Mouse (Mus musculus): ENCODE data around the gene Cyp11a1. TPM values are rescaled to one million over a fixed set of nuclear protein-coding genes. Genes with fewer than 3 reads are reported as not detected.

Cyp11a1 gene
- polyA plus RNA-seq, 3 experiments from 2014 or later, result 0.12 TPM; not detected in 2

- no peak for ATAC-seq
Observed at GRCm38 (mm10) chr9:58047061-58047460, 40.9 kb downstream of the Cyp11a1 start.

DNA sequence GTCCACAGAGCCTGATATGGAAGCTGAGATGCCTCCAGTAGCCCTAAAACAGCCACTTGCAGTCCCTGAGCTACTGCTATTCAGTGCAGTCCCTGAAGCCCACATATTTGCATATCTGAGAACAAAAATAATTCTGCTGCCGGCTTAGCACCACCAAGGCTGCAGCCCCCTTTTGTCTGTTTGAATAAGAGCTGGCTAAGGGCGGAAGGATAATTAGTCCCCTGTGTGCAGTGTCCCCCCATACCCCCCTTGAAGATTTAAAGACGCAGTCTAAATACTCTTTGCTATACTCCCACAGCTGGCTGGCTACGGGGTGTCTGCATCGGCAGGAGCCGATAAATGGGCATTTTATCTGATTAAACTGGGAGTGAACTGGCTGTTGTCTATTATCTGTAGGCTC is 42.4 kb downstream of the Cyp11a1 start:
- ATAC-seq, result no peak

DNA sequence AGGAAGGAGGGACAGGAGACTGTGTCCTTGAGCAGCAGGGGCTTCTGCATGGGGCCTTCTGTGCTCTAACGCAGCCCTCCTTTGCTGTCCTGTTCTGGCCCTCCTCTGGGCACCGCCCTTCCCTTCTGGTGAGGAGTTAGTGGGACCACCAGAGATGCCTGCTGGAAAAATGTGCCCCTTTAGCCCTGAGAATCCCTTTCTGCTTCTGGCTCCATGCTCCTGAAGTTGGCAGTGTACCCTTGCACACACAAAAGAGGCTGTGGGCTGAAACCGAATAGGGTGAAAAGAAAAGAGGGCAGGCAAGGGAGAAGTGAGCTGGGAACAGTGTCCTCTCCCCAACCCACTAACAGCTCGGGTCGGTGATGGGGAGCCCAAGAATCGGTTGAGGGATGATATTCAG is 43.0 kb downstream of the Cyp11a1 start:
- ATAC-seq, result no peak

DNA sequence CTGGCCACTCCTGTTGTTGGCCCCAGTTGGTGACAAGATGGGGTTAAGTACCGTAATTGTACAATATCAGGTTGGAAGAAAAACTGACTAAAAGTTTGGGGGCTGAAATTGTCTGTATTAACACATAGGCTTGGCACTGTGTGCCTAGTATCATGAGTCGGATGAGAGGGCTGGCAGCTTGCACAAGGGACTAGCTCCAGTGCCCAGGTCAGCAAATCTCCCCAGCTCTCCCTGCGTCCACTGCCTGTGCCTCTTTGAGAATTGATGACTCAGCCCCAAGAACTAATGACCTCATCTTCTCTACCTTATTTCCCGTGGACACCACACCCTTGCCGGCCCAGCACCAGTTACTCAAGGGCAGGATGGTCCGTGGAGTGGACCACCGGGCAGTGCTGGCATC is 43.6 kb downstream of the Cyp11a1 start:
- ATAC-seq, result no peak

- ATAC-seq, result no peak
Observed at GRCm38 (mm10) chr9:58051937-58052336, 45.7 kb downstream of the Cyp11a1 start.

- ATAC-seq, result no peak
Observed at GRCm38 (mm10) chr9:58053102-58053501, 46.9 kb downstream of the Cyp11a1 start.

DNA sequence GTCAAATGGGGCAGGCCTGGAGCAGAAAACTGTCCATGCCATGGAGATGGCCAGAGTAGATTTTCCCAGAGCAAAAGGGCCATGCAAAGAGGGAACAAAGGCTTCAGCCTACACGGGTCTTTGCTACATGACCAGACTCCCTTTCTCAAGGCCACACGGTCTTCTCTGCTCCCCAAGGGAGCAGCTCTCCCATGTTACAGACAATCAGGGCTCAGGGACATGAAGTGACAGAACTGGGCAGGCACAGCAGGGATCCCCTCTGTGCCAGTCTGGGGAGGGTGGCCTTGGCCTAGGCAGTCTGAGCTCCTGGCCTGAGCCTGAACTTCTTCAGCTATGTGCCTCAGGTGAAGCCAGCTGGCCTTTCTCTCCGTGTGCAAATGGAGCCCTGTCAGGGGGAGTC is 47.3 kb downstream of the Cyp11a1 start:
- no peak for ATAC-seq

GRCm38 (mm10) chr9:58054032-58054431 is 47.8 kb downstream of the Cyp11a1 start:
- ATAC-seq, result no peak

- no peak for ATAC-seq
Observed at GRCm38 (mm10) chr9:58055666-58056065, 49.5 kb downstream of the Cyp11a1 start.

DNA sequence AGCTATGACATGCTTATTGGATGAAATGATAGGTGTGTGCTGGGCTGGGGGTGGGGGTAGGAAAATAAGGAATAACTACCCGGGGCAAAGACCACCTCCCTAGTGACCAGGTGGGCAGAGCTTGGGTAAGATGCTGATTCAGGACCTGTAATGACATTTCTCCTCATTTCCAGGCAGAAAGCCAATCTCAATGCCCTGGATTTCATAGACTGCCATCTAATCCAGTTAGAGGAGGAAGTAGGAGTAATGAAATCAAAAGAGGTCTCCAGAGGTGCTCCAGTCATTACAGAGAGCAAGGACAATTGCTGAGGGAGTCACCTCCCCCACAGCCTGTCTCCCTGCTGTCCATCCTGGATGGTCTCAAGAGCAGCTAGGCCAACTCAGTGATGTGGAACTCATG is 53.7 kb downstream of the Cyp11a1 start:
- no peak for ATAC-seq

DNA sequence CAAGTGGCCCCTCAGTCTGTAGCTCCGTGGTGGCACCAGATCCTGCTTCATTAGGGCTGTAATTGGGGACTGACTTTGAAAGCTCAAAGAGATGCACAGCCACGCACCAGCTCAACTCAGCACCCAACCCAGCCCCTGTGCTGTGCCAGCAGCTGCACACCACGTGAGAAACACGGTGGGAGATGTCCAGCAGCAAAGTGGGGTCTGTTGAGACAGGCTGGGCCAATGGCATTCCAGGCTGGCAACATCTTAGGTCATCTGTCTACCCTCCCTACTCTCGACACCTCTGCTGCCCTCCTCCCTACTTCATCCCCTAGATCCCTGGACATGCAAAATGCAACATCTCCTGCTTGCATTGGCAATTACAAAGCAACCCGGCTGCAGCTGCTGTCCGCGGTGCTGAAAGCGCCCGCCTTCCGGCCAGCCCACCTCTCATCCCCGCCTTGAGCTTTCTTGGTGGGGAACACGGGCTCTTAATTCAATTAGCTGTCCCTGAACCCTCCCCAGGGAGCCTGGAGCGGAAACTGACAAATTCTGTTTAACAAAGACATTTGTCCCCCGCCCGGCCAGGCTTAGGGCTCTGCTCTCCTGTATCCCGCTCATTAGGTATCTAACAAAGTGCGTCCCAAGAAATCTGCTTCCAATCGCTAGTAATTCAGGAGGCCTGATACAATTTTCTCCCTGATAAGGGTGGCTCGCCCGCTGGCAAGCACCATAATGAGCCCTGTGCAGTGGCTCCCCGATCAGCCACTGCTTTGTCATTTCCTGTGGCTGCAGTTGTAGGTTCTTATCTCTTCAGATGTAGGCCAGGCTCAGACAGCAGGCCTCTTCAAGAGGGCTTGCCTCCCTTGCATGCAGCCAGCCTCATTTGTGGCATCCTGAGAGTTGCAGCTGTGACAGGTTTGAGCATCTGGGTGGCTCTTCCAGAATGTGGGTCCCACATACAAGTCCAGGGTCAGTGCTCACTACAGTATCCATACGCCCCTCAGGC is 54.8 kb downstream of the Cyp11a1 start:
- ATAC-seq, result no peak

DNA sequence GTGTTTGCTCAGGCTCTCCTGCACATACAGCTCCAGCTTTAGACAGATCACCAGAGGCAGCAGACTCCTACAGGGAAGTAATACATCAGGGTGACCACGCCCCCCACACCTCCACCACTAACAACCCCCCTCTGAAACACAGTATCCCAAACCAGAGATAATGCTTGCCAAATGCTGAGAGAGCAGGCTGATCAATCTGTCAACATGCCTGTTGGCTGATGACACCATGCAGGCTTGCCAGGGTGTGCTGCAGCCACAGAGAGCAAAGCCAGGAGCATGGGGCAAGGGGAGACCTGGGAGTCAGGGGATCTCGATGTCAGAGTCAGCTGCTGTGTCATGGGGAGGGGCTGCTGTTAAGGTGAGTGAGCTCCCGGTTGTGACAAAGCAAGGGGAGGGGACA is 57.3 kb downstream of the Cyp11a1 start, which contains the start of gene Stra6:
Stra6 (plus strand) TSS at position 258 of the 400 bp plus-strand sequence.
- no peak for ATAC-seq

DNA sequence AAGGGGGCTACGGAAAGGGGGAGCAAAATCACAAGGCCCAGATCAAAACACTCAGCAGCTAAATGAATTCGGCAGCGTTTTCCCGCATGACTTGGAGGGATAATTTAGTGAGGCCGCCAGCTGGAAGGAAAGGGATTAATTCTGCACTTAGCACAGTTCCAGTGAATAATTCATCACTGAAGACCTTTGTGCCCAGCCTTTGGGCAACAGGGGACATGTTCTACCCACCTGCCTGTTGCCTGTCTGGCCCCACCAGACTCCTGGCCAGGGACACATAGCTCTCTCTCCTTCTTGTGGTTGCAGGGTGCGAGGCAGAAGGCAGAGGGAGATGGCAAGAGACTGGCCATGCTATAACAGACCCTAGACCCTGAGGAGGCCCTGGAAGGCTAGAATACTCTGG is 59.3 kb downstream of the Cyp11a1 start:
- no peak for ATAC-seq

- no peak for ATAC-seq
Observed at GRCm38 (mm10) chr9:58065977-58066730, 59.9 kb downstream of the Cyp11a1 start.

- ATAC-seq, result no peak
Observed at GRCm38 (mm10) chr9:58066731-58067095, 60.5 kb downstream of the Cyp11a1 start.

- no peak for ATAC-seq
Observed at GRCm38 (mm10) chr9:58067546-58067945, 61.3 kb downstream of the Cyp11a1 start.

DNA sequence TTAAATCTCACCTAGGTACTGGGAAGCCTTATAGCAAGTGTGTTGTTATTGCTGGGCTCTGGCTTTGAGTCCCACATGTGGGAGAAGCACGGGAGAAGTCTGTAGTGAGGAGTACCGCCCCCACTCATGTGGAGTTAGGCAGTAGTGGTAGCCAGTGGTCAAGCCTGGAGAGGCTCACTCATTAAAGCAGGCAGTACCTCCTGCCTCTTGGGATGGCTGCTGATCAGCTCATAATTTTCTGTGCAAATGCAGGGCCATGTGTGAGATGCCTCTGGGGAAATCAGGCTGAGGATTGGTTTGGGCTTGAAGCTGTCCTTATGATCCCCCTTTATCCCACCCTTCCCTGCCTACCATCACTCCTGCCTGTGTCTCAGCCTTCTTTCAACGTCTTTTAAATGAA is 68.3 kb downstream of the Cyp11a1 start:
- ATAC-seq, result no peak

Other genes with a start within 250 kb of the Cyp11a1 start
- gene Clk3, start 240.6 kb upstream of the Cyp11a1 start, polyA plus RNA-seq (2017; shearing (Covaris generic)), result 100 to 1,000 TPM in 1 of 3 experiments, 10 to 100 TPM in 2; 75.8 to 110 (median 88.0) TPM
- gene Arid3b, start 169.6 kb upstream of the Cyp11a1 start, polyA plus RNA-seq (2017; shearing (Covaris generic)), result 10 to 100 TPM; 12.8 to 26.9 (median 20.9) TPM
- gene Ubl7, start 95.4 kb upstream of the Cyp11a1 start, polyA plus RNA-seq (2017; shearing (Covaris generic)), result 100 to 1,000 TPM; 113 to 167 (median 131) TPM
- 1 to 10 TPM in 1 of 3 experiments, not detected in 2; 1.8 TPM for gene Sema7a, start 66.3 kb upstream of the Cyp11a1 start, polyA plus RNA-seq (2017; shearing (Covaris generic))
- gene Stra6, start 57.4 kb downstream of the Cyp11a1 start, polyA plus RNA-seq (2017; shearing (Covaris generic)), result 1 to 10 TPM in 2 of 3 experiments, not detected in 1; 4.0 to 5.3 TPM
- gene Ccdc33, start 112.4 kb downstream of the Cyp11a1 start, polyA plus RNA-seq (2017; shearing (Covaris generic)), result not detected
- gene Islr, start 197.9 kb downstream of the Cyp11a1 start, polyA plus RNA-seq (2017; shearing (Covaris generic)), result 1 to 10 TPM in 1 of 3 experiments, under 1 TPM in 1, not detected in 1; 0.84 to 1.5 TPM
- gene Islr2, start 197.9 kb downstream of the Cyp11a1 start, polyA plus RNA-seq (2017; shearing (Covaris generic)), result not detected
- 10 to 100 TPM; 40.6 to 53.9 (median 40.9) TPM for gene Pml, start 243.4 kb downstream of the Cyp11a1 start, polyA plus RNA-seq (2017; shearing (Covaris generic))
- 10 to 100 TPM; 11.9 to 42.4 (median 32.1) TPM for gene Stoml1, start 246.8 kb downstream of the Cyp11a1 start, polyA plus RNA-seq (2017; shearing (Covaris generic))